Mouse (Mus musculus) brain, embryonic 14.5 days (tissue): ENCODE measurements at regions not wholly inside any gene's neighbourhood (a gene's known extent, or its start where the extent isn't known, plus 50 kb on each side); places are given as distances from the start of the nearest gene placed in this dataset.
A peak's percentile ranks its signal among the peaks of the same experiment; 100 is the strongest.

ENCODE experiments used
- DNase-seq: peaks from one replicate; pipeline ENCODE4 v3.0.0-alpha.2; 2011; ENCODE audit warnings: low read depth
- CTCF ChIP-seq: fragments of 200-500 bp; IDR thresholded peaks from 2 replicates; pipeline ENCODE4 v1.5.1; 2012; ENCODE audit warnings: inconsistent platforms, mild to moderate bottlenecking, moderate library complexity, borderline replicate concordance; ENCODE audit not compliant: insufficient read depth, insufficient read length; ENCODE audit errors: extremely low read depth
- POLR2A ChIP-seq: fragments of 200-500 bp; IDR thresholded peaks from 2 replicates; pipeline ENCODE4 v1.6.1; 2012; ENCODE audit warnings: mild to moderate bottlenecking, inconsistent platforms, borderline replicate concordance; ENCODE audit not compliant: poor library complexity, insufficient read depth, insufficient read length, severe bottlenecking; ENCODE audit errors: extremely low read depth

DNA sequence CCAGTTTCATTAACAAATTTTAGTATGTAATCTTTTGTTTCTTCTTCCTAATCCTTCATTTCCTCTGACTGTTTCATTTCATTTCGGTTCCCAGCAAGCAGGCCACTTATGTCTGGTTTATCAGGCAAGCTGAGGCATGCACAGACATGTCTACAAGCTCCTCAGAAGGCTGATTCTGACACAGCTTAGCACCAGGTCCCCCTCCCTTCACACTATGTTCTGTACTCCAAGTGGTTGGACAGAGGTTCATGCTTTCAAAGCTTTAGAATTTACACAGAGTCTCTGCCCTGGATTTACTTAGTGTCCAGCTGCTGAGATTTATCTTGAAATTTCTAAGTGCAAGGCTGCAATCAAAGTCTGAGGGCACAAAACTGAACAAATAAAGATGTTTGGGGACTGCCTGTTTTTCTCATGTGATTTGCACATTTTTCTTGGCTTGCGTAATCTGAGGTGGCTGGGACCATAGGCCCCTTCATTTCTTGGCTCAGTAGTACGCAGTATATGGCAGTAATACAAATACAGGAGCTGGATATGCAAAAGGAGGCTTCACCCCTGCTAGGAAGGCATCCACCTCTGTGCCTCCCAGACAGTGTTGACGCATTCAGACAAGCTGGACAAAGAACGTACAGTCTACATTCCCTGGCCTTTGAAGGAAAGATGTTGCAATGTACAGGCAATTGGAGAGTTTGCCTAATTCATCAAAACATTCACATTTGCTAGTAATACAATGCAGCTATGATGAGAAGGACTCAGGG is 222.7 kb upstream of the Pappa start:
- DNase-seq: peak; percentile 28
- TF ChIP-seq CTCF (no peak), POLR2A (no peak)

DNA sequence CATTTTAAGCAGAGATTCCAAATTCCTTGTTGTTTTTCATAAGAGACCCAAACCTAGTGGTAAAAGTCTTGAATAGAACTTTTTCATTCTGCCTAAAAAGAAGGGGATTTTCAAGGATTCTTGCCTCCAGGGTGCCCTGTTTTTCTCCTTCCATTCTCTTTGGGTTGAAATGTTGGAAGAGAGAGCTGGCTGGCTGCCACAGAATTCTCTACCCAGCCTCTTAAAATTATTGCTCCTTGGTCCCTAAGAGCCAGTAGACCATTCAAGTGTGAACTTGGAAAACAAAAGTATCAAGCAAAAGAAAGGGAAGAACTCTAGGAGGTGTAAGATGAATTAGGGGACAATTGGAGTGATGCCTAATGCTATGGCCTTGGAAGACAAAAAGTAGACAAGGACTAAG is 200.2 kb upstream of the Pappa start:
- no peak for TF ChIP-seq POLR2A
- TF ChIP-seq CTCF: no peak
- DNase-seq: peak; percentile 23

DNA sequence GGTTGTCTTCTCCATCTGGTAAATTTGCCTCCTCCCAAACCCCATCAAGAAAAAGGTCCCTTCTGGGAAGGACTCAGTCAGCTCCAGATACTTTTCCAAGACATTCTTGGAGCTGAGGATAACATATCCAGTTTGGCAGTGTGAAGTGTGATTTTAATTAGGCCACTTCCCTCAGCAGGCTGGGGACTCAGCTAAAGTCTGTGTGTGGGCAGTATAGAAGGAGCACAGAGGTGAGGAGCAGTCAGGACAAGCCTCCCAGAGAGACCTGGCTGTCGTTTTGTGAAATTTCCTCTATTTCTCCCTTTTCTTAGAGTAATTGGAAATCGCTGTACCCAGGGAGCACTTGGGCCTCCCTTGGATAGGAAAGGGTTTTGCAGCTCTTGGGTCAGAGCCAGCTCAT is 195.4 kb upstream of the Pappa start:
- TF ChIP-seq CTCF: no peak
- TF ChIP-seq POLR2A: no peak
- DNase-seq: no peak

DNA sequence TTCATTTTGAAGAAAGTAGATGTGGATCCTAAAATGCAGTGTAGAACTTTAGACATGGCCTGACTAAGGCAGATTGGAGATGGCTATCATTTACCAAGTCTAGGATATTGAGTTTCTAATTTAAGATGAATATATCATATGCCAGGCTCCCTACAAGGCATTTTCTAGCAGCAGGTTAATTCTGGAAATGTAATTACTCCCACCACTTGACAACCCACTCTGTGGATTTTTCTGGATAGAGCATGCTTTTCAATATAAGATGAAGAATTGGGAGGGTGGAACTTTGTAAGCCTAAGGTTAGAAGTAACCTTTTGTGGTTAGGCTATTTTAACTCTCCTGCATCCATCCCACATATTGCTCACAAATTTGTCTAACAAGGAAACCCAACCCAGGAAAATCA is 178.4 kb upstream of the Pappa start:
- TF ChIP-seq CTCF (no peak), POLR2A (no peak)

GRCm38 (mm10) chr4:64952651-64953050 is 171.3 kb upstream of the Pappa start:
- no peak for TF ChIP-seq CTCF
- TF ChIP-seq POLR2A: no peak
- no peak for DNase-seq

More for the DNA sequence above, 178.4 kb upstream of the Pappa start:
- no peak for DNase-seq

- TF ChIP-seq CTCF: no peak
Observed at GRCm38 (mm10) chr4:64958843-64959242, 165.1 kb upstream of the Pappa start.

GRCm38 (mm10) chr4:64961796-64962195 is 162.2 kb upstream of the Pappa start:
- DNase-seq: no peak

More at GRCm38 (mm10) chr4:64958843-64959242, 165.1 kb upstream of the Pappa start:
- DNase-seq: no peak

More at GRCm38 (mm10) chr4:64961796-64962195, 162.2 kb upstream of the Pappa start:
- no peak for TF ChIP-seq POLR2A
- TF ChIP-seq CTCF: no peak
